Mouse (Mus musculus): Measurements from ENCODE around the gene Cth.

- TF ChIP-seq CTCF (IDR thresholded peaks at IDR 0.05; ENCODE audit: low read depth) (no peak), EP300 (IDR thresholded peaks at IDR 0.05; ENCODE audit: low read depth) (no peak)
Observed at GRCm38 (mm10) chr3:157899986-157900385, 24.9 kb downstream of the Cth start.
